Mouse (Mus musculus): ENCODE data around the gene Scn8a. TPM values are rescaled to one million over a fixed set of nuclear protein-coding genes. Genes with fewer than 3 reads are reported as not detected.

The Scn8a gene
- polyA plus RNA-seq, 1 experiment from 2014 or later = 19.0 TPM

GRCm38 (mm10) chr15:101084499-101084898 lies 214.8 kb downstream of the Scn8a start:
- H3K27ac ChIP-seq (replicated peaks; ENCODE audit: low read depth, low read length) = no peak overlapping the region
- no peak overlapping the region for H3K4me3 ChIP-seq (replicated peaks; ENCODE audit: low read depth, low read length)
- no peak overlapping the region for H3K9ac ChIP-seq (replicated peaks; ENCODE audit: low read length)
- no peak overlapping the region for H3K4me2 ChIP-seq (ENCODE audit: low read length)
- WGBS = 90% methylated on average over 10 of the region's 10 CpGs
- no peak for DNase-seq
- H3K4me1 ChIP-seq (ENCODE audit: control insufficient read depth, insufficient read depth, low read length) = peaks cover 6% of the 10 kb centered on the region; the same call in 1 of the 2 replicates
- H3K36me3 ChIP-seq (ENCODE audit: control insufficient read depth, insufficient read depth, low read length) = no peaks in the 10 kb centered on the region
- no peaks in the 10 kb centered on the region for H3K27me3 ChIP-seq (ENCODE audit: control insufficient read depth, insufficient read depth, low read length)
- no peak for ATAC-seq (ENCODE audit: low FRiP score, low TSS enrichment)
- H3K9me3 ChIP-seq (ENCODE audit: control insufficient read depth, low read length) = no peaks in the 10 kb centered on the region

GRCm38 (mm10) chr15:101086451-101086850 lies 216.8 kb downstream of the Scn8a start:
- ATAC-seq (ENCODE audit: low FRiP score, low TSS enrichment) = no peak
- Histone ChIP-seq H3K27ac (replicated peaks; ENCODE audit: low read depth, low read length) (no peak overlapping the region), H3K9me3 (ENCODE audit: control insufficient read depth, low read length) (no peaks in the 10 kb centered on the region), H3K9ac (replicated peaks; ENCODE audit: low read length) (no peak overlapping the region), H3K27me3 (ENCODE audit: control insufficient read depth, insufficient read depth, low read length) (no peaks in the 10 kb centered on the region), H3K36me3 (ENCODE audit: control insufficient read depth, insufficient read depth, low read length) (no peaks in the 10 kb centered on the region), H3K4me3 (replicated peaks; ENCODE audit: low read depth, low read length) (no peak overlapping the region), H3K4me1 (ENCODE audit: control insufficient read depth, insufficient read depth, low read length) (peaks cover 6% of the 10 kb centered on the region; the same call in 1 of the 2 replicates), H3K4me2 (ENCODE audit: low read length) (no peak overlapping the region)
- DNase-seq = no peak
- 71% methylated on average over 9 of the region's 9 CpGs for WGBS

DNA sequence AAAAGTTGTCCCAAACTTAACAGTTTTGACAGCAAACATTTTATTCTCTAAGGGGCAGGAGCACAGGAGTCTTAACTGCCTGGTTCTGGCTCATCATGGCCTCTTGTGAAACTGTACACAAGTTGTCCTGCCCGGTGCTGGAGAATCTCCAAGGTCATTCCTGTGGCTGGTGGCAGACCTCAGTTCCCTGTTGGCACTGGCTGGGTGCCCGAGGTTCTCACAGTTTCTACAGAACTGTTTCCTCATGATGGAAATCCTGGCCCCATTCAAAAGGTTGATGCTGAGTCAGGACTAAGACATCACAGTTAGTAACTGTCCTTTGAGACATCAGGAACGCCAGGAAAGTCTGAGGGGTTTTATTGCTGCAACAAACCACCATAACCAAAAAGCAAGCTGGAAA lies 217.3 kb downstream of the Scn8a start:
- no peak overlapping the region for H3K27ac ChIP-seq (replicated peaks; ENCODE audit: low read depth, low read length)
- WGBS = 76% methylated on average over 3 of the region's 3 CpGs
- H3K9ac ChIP-seq (replicated peaks; ENCODE audit: low read length) = no peak overlapping the region
- no peaks in the 10 kb centered on the region for H3K9me3 ChIP-seq (ENCODE audit: control insufficient read depth, low read length)
- DNase-seq (no peak), ATAC-seq (ENCODE audit: low FRiP score, low TSS enrichment) (no peak)
- no peaks in the 10 kb centered on the region for H3K27me3 ChIP-seq (ENCODE audit: control insufficient read depth, insufficient read depth, low read length)
- no peaks in the 10 kb centered on the region for H3K36me3 ChIP-seq (ENCODE audit: control insufficient read depth, insufficient read depth, low read length)
- H3K4me1 ChIP-seq (ENCODE audit: control insufficient read depth, insufficient read depth, low read length) = peaks cover 6% of the 10 kb centered on the region; the same call in 1 of the 2 replicates
- H3K4me3 ChIP-seq (replicated peaks; ENCODE audit: low read depth, low read length) = no peak overlapping the region
- no peak overlapping the region for H3K4me2 ChIP-seq (ENCODE audit: low read length)

DNA sequence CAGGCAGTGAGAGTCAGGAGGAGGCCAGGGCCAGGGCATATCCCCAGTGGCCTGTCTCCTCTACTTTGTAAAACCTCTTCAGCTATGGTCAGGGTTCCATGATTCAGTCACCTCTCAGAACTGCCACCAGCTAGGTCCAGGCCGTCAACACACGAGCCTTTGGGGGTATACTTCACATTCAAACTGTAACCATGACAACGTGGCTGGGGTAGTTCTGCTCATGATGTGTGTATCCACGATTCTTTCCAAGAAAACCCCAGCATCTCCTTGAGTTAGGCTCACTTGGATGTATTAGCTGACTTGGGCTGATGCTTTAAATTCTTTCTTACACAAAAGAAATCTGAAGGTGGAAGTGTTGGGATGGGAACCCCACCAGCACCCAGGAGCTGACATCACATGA lies 218.6 kb downstream of the Scn8a start:
- Histone ChIP-seq H3K27ac (replicated peaks; ENCODE audit: low read depth, low read length) (no peak overlapping the region), H3K4me1 (ENCODE audit: control insufficient read depth, insufficient read depth, low read length) (peaks cover 15% of the 10 kb centered on the region), H3K9ac (replicated peaks; ENCODE audit: low read length) (no peak overlapping the region), H3K4me3 (replicated peaks; ENCODE audit: low read depth, low read length) (no peak overlapping the region), H3K4me2 (ENCODE audit: low read length) (no peak overlapping the region), H3K9me3 (ENCODE audit: control insufficient read depth, low read length) (no peaks in the 10 kb centered on the region), H3K27me3 (ENCODE audit: control insufficient read depth, insufficient read depth, low read length) (no peaks in the 10 kb centered on the region), H3K36me3 (ENCODE audit: control insufficient read depth, insufficient read depth, low read length) (no peaks in the 10 kb centered on the region)
- peak; percentile 62 for DNase-seq
- ATAC-seq (ENCODE audit: low FRiP score, low TSS enrichment) = no peak
- WGBS = 30% methylated on average over 4 of the region's 4 CpGs

- H3K4me2 ChIP-seq (ENCODE audit: low read length) = no peak overlapping the region
- no peaks in the 10 kb centered on the region for H3K36me3 ChIP-seq (ENCODE audit: control insufficient read depth, insufficient read depth, low read length)
- H3K27me3 ChIP-seq (ENCODE audit: control insufficient read depth, insufficient read depth, low read length) = no peaks in the 10 kb centered on the region
- H3K27ac ChIP-seq (replicated peaks; ENCODE audit: low read depth, low read length) = no peak overlapping the region
- DNase-seq = no peak
- H3K4me1 ChIP-seq (ENCODE audit: control insufficient read depth, insufficient read depth, low read length) = peaks cover 26% of the 10 kb centered on the region
- 96% methylated on average over 8 of the region's 8 CpGs for WGBS
- no peaks in the 10 kb centered on the region for H3K9me3 ChIP-seq (ENCODE audit: control insufficient read depth, low read length)
- ATAC-seq (ENCODE audit: low FRiP score, low TSS enrichment) = no peak
- no peak overlapping the region for H3K9ac ChIP-seq (replicated peaks; ENCODE audit: low read length)
- no peak overlapping the region for H3K4me3 ChIP-seq (replicated peaks; ENCODE audit: low read depth, low read length)
Observed at GRCm38 (mm10) chr15:101091551-101091950, 221.9 kb downstream of the Scn8a start.

- no peak overlapping the region for H3K9ac ChIP-seq (replicated peaks; ENCODE audit: low read length)
- H3K4me2 ChIP-seq (ENCODE audit: low read length) = peak overlapping the region; percentile 34
- WGBS = 24% methylated on average over 14 of the region's 14 CpGs
Observed at GRCm38 (mm10) chr15:101092121-101092828, 222.6 kb downstream of the Scn8a start.

GRCm38 (mm10) chr15:101092829-101093648 lies 223.4 kb downstream of the Scn8a start:
- DNase-seq (peak; percentile 81), ATAC-seq (ENCODE audit: low FRiP score, low TSS enrichment) (peak; percentile 88)
- Histone ChIP-seq H3K4me1 (ENCODE audit: control insufficient read depth, insufficient read depth, low read length) (peaks cover 34% of the 10 kb centered on the region), H3K9me3 (ENCODE audit: control insufficient read depth, low read length) (no peaks in the 10 kb centered on the region), H3K4me3 (replicated peaks; ENCODE audit: low read depth, low read length) (no peak overlapping the region), H3K36me3 (ENCODE audit: control insufficient read depth, insufficient read depth, low read length) (no peaks in the 10 kb centered on the region), H3K4me2 (ENCODE audit: low read length) (peak overlapping the region; percentile 34), H3K27me3 (ENCODE audit: control insufficient read depth, insufficient read depth, low read length) (no peaks in the 10 kb centered on the region), H3K9ac (replicated peaks; ENCODE audit: low read length) (no peak overlapping the region), H3K27ac (replicated peaks; ENCODE audit: low read depth, low read length) (peak overlapping the region; percentile 67)
- 7% methylated on average over 25 of the region's 25 CpGs for WGBS

More at GRCm38 (mm10) chr15:101092121-101092828, 222.6 kb downstream of the Scn8a start:
- Histone ChIP-seq H3K36me3 (ENCODE audit: control insufficient read depth, insufficient read depth, low read length) (no peaks in the 10 kb centered on the region), H3K9me3 (ENCODE audit: control insufficient read depth, low read length) (no peaks in the 10 kb centered on the region), H3K27ac (replicated peaks; ENCODE audit: low read depth, low read length) (peak overlapping the region; percentile 67), H3K4me3 (replicated peaks; ENCODE audit: low read depth, low read length) (no peak overlapping the region), H3K4me1 (ENCODE audit: control insufficient read depth, insufficient read depth, low read length) (peaks cover 27% of the 10 kb centered on the region), H3K27me3 (ENCODE audit: control insufficient read depth, insufficient read depth, low read length) (no peaks in the 10 kb centered on the region)
- peak; percentile 44; the same call in 1 of the 2 replicates for ATAC-seq (ENCODE audit: low FRiP score, low TSS enrichment)
- peak; percentile 52 for DNase-seq

DNA sequence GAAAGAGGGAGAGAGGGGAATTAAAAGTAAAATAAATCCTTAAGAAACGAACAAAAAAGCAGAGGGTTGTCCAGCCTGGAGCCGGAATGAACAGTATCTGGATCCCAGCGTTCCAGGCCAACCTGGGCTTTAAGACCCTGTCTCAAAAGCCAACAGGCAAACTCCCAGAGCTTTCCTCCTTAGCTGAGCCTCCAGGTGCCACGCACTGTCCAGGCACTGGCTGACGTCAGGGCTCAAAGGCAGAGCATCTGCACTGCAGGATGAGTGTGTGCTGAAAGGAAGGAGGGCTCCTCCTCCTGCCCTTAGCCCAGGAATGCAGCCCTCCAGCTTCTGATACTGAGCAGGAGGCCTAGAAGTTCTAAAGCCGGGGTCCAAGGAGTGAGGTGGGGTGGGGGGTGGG lies 224.3 kb downstream of the Scn8a start:
- H3K4me1 ChIP-seq (ENCODE audit: control insufficient read depth, insufficient read depth, low read length) = peaks cover 33% of the 10 kb centered on the region
- no peaks in the 10 kb centered on the region for H3K27me3 ChIP-seq (ENCODE audit: control insufficient read depth, insufficient read depth, low read length)
- WGBS = 37% methylated on average over 6 of the region's 6 CpGs
- DNase-seq = no peak
- H3K9ac ChIP-seq (replicated peaks; ENCODE audit: low read length) = no peak overlapping the region
- no peaks in the 10 kb centered on the region for H3K36me3 ChIP-seq (ENCODE audit: control insufficient read depth, insufficient read depth, low read length)
- no peak overlapping the region for H3K4me3 ChIP-seq (replicated peaks; ENCODE audit: low read depth, low read length)
- H3K4me2 ChIP-seq (ENCODE audit: low read length) = no peak overlapping the region
- no peak for ATAC-seq (ENCODE audit: low FRiP score, low TSS enrichment)
- H3K27ac ChIP-seq (replicated peaks; ENCODE audit: low read depth, low read length) = peak overlapping the region; percentile 67; the same call in 1 of the 2 replicates
- H3K9me3 ChIP-seq (ENCODE audit: control insufficient read depth, low read length) = no peaks in the 10 kb centered on the region
